Mouse (Mus musculus) midbrain, postnatal 0 days (tissue): ENCODE data around the gene Fyn. TPM values are rescaled to one million over a fixed set of nuclear protein-coding genes. Genes with fewer than 3 reads are reported as not detected.

Source experiments
- ATAC-seq: fragments of 200-750 bp; cut with Nextera tagmentation; 2 replicates; pipeline ENCODE4 v1.8.0; 2017; ENCODE audit warnings: moderate number of reproducible peaks, mild to moderate bottlenecking, moderate TSS enrichment, moderate library complexity; ENCODE audit not compliant: low FRiP score
- DNase-seq: peaks from one replicate; pipeline ENCODE4 v3.0.0-alpha.2; 2015; ENCODE audit warnings: low spot score
- H3K27ac ChIP-seq: fragments of 300-500 bp; sonication (generic); 2 replicates; pipeline ENCODE4 v1.5.1; 2014; ENCODE audit warnings: low read depth, mild to moderate bottlenecking, low read length, mixed read lengths
- H3K27me3 ChIP-seq: fragments of 300-500 bp; sonication (generic); 2 replicates; pipeline ENCODE4 v1.6.1; 2014; ENCODE audit warnings: low read length, control low read depth, mixed read lengths; ENCODE audit not compliant: insufficient read depth
- H3K36me3 ChIP-seq: fragments of 300-500 bp; sonication (generic); 2 replicates; pipeline ENCODE4 v1.6.1; 2014; ENCODE audit warnings: low read length, control low read depth, mixed read lengths; ENCODE audit not compliant: insufficient read depth
- H3K4me1 ChIP-seq: fragments of 300-500 bp; sonication (generic); 2 replicates; pipeline ENCODE4 v1.6.1; 2014; ENCODE audit warnings: mild to moderate bottlenecking, control low read depth, antibody characterized with exemption, low read length, mixed read lengths; ENCODE audit not compliant: insufficient read depth
- H3K4me2 ChIP-seq: fragments of 300-500 bp; sonication (generic); 2 replicates; pipeline ENCODE4 v1.6.1; 2014; ENCODE audit warnings: low read depth, mild to moderate bottlenecking, low read length, mixed read lengths; ENCODE audit not compliant: poor library complexity, severe bottlenecking
- H3K4me3 ChIP-seq: fragments of 300-500 bp; sonication (generic); 2 replicates; pipeline ENCODE4 v1.5.1; 2014; ENCODE audit warnings: low read depth, mild to moderate bottlenecking, low read length, moderate library complexity
- H3K9ac ChIP-seq: fragments of 300-500 bp; sonication (generic); replicated peaks from 2 replicates; pipeline ENCODE4 v1.6.1; 2014; ENCODE audit warnings: mild to moderate bottlenecking, low read length, moderate library complexity, mixed read lengths; ENCODE audit not compliant: poor library complexity, severe bottlenecking
- H3K9me3 ChIP-seq: fragments of 300-500 bp; sonication (generic); 2 replicates; pipeline ENCODE4 v1.6.1; 2016; ENCODE audit warnings: low read length, control low read depth
- CTCF ChIP-seq: IDR thresholded peaks from 2 replicates; pipeline ENCODE4 v1.5.1; 2016; ENCODE audit warnings: antibody characterized with exemption, mild to moderate bottlenecking
- whole genome bisulfite sequencing: fragments of 180-500 bp; shearing (Covaris S2); extraction: QIAGEN DNeasy Blood & Tissue Kit; methylation state at CpG from one replicate; pipeline ENCODE4 v1.1.7; 2014; 5-methylcytosine and 5-hydroxymethylcytosine counted together
- polyA plus RNA-seq: library from polyadenylated mRNA; unstranded; fragments of >200 nt; fragmentation: Nextera tagmentation; extraction: Ambion mirVana; gene quantifications from 2 replicates; pipeline ENCODE4 v1.2.1, GENCODE M21; 2015
- total RNA-seq: library from RNA; depleted of rRNA; stranded (reverse); fragments of >200 nt; gene quantifications from 2 replicates; pipeline ENCODE4 v1.2.3, GENCODE M21; 2014

Gene Fyn
- total and polyA plus RNA-seq, 2 experiments from 2014 or later: 82.9 to 121 TPM

DNA sequence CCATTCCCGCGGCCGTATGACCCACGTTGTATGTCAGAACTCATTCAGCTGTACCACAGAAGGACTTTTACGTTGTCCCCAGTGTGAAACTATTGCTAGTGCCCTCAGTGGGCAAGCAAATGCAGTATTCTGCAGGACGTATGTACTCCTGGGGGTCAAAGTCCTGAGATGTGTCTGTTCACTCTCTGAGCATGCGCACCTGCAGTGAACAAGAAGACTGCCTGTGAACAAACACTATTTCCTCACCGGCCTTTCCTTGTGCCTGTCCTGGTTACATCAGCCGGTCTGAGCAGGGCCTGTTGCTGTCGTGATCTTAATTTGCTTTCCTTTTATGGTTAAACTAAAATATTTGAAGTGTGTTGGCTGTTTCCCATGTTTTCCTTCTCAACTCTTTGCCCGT, 77.2 kb downstream of the Fyn start:
- H3K4me1 ChIP-seq: 0 out of 2 replicates have a peak, but pooled peaks cover 2% of the 10 kb centered on the region
- H3K4me3 ChIP-seq: no peak overlapping the region
- TF ChIP-seq CTCF: no peak
- H3K27ac ChIP-seq: no peak overlapping the region
- no peak overlapping the region for H3K9ac ChIP-seq
- 90% methylated on average over 11 of the region's 11 CpGs for WGBS
- ATAC-seq: no peak
- no peaks in the 10 kb centered on the region for H3K27me3 ChIP-seq
- H3K9me3 ChIP-seq: no peaks in the 10 kb centered on the region
- no peaks in the 10 kb centered on the region for H3K36me3 ChIP-seq
- DNase-seq: no peak
- H3K4me2 ChIP-seq: no peak overlapping the region

DNA sequence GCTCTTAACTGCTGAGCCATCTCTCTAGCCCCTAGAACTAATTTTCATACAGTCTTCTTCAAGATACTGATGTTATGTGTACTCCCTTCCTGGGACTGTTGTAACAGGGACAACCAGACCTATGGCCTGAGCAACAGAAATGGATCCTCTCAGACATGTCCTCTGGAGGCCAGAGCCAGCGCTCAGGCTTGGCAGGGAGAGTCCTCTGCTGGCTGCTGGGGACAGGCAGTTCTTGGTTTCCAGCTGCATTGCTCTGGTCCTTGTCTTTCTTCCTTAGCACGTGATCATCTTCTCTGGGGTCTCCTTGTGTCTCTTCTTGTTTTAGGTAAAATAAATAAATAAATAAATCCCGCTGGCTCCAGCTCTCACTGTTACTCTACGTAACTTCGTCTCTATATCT, 78.1 kb downstream of the Fyn start:
- ATAC-seq: no peak
- no peaks in the 10 kb centered on the region for H3K9me3 ChIP-seq
- no peak for DNase-seq
- H3K36me3 ChIP-seq: no peaks in the 10 kb centered on the region
- no peak overlapping the region for H3K27ac ChIP-seq
- H3K9ac ChIP-seq: no peak overlapping the region
- H3K4me3 ChIP-seq: no peak overlapping the region
- H3K27me3 ChIP-seq: no peaks in the 10 kb centered on the region
- 94% methylated on average over 5 of the region's 5 CpGs for WGBS
- 0 out of 2 replicates have a peak, but pooled peaks cover 2% of the 10 kb centered on the region for H3K4me1 ChIP-seq
- H3K4me2 ChIP-seq: no peak overlapping the region
- TF ChIP-seq CTCF: no peak

DNA sequence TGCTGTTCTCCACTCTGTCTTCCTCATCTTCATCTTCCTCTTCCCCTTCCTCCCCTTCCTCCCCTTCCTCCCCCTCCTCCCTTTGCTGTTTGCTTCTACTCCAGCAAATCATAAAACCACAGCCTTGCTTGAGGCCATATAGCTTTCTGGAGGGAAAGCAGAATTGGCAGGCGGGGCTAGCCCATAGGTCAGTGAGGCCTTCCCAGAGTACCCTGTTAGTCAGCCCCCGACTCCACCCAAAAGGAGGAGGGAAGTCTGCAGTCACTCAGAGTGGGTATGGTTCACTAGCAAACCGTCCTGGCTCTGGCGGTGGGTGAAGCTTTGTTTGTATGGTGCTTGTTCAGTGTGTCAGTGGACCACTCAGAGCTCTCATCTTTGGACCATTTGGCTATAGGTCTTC, 80.5 kb downstream of the Fyn start:
- ATAC-seq: no peak
- no peaks in the 10 kb centered on the region for H3K27me3 ChIP-seq
- H3K9ac ChIP-seq: no peak overlapping the region

DNA sequence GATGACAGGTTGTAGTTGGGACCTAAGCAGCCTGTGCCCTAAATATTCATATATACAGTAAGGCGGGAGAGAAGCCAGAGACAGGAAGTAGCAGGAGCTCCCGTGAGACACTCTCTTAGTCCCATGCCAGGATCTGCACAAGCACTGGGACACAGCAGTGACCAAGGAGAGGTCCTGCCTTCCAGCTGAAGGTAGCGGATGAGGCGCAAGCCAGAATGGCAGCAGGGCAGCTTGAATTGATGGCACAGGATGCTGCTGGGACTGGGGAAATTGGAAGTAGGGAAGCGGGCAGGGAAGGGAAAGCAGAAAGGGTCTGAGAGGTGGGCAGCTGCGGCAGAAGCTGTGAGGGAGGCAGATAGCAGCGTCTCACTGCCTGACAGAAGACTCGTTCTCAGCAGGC, 81.7 kb downstream of the Fyn start:
- WGBS: 66% methylated on average over 8 of the region's 8 CpGs
- DNase-seq (no peak), ATAC-seq (no peak)
- TF ChIP-seq CTCF: no peak
- Histone ChIP-seq H3K27ac (no peak overlapping the region), H3K9ac (no peak overlapping the region), H3K27me3 (no peaks in the 10 kb centered on the region), H3K36me3 (no peaks in the 10 kb centered on the region), H3K4me3 (no peak overlapping the region), H3K9me3 (no peaks in the 10 kb centered on the region), H3K4me2 (no peak overlapping the region), H3K4me1 (0 out of 2 replicates have a peak, but pooled peaks cover 2% of the 10 kb centered on the region)

More for the DNA sequence above, 80.5 kb downstream of the Fyn start:
- no peaks in the 10 kb centered on the region for H3K36me3 ChIP-seq
- no peaks in the 10 kb centered on the region for H3K9me3 ChIP-seq
- no peak for DNase-seq
- H3K27ac ChIP-seq: no peak overlapping the region
- WGBS: 72% methylated on average over 4 of the region's 4 CpGs
- TF ChIP-seq CTCF: no peak
- H3K4me3 ChIP-seq: no peak overlapping the region
- H3K4me2 ChIP-seq: no peak overlapping the region
- 0 out of 2 replicates have a peak, but pooled peaks cover 2% of the 10 kb centered on the region for H3K4me1 ChIP-seq

DNA sequence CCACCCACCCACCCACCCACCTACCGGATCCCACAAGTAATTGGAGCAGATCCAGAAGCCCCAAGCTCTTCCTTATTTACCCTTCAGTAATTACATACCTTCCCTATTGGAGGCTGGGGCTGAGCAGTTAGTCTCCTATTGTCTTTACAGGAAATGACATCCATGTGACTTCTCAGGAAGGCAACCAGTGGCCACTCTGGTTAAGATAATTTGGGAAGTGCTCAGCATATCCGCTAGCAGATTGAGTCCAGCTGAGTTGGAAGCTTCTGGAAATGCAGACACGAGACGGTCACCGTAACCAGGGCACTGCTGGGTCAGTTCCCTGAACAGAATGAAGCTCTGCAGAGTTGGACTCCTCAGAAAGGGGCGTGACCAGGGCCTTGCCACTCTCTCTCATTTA, 82.4 kb downstream of the Fyn start:
- Histone ChIP-seq H3K4me1 (0 out of 2 replicates have a peak, but pooled peaks cover 2% of the 10 kb centered on the region), H3K27ac (no peak overlapping the region), H3K27me3 (no peaks in the 10 kb centered on the region), H3K9me3 (no peaks in the 10 kb centered on the region), H3K36me3 (peaks cover 4% of the 10 kb centered on the region; the same call in 1 of the 2 replicates), H3K4me2 (no peak overlapping the region), H3K9ac (no peak overlapping the region), H3K4me3 (no peak overlapping the region)
- ATAC-seq (no peak), DNase-seq (no peak)
- 72% methylated on average over 6 of the region's 6 CpGs for WGBS
- no peak for TF ChIP-seq CTCF

DNA sequence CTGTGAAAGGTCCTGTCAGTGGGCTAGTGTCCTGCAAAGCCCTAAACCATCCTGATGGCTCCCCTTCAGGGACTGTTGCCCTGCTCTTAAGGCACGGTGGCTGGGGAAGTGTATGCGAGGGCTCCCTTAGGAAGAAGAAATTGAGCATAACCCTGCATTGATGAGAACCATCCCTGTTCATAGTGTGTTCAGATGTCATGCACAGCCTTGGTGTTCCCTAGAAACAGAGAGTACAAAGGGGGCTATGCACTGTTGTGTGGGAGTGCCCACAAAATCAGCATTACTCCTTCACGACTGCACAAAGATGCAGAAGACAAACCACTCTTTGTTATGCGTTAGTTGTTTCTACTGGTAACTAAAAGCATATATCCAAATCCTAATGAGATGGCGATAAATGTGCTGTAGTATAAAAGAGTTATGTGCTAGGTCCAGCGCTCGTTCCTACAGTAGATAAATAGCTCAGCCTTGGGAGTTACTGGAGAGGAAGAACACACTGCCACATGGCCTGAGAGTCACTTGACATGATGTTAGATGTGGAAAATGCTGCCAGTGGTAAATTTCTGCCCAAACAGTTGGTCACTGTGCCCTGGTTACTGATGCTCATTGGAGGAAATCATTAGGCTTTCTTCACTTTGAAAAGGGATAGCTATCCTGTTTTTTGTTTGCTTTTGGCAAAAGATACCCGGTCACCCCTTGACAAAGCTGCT, 83.4 kb downstream of the Fyn start:
- no peak for TF ChIP-seq CTCF
- Histone ChIP-seq H3K4me2 (no peak overlapping the region), H3K4me3 (no peak overlapping the region), H3K4me1 (0 out of 2 replicates have a peak, but pooled peaks cover 2% of the 10 kb centered on the region), H3K27ac (no peak overlapping the region), H3K9me3 (no peaks in the 10 kb centered on the region), H3K9ac (no peak overlapping the region), H3K36me3 (peaks cover 4% of the 10 kb centered on the region; the same call in 1 of the 2 replicates), H3K27me3 (no peaks in the 10 kb centered on the region)
- ATAC-seq (no peak), DNase-seq (no peak)
- 58% methylated on average over 8 of the region's 8 CpGs for WGBS
